Mouse (Mus musculus) embryonic fibroblast, embryonic 13.5 days (primary cell): Measurements from ENCODE around the gene BC100530. TPM values are rescaled to one million over a fixed set of nuclear protein-coding genes. Genes with fewer than 3 reads are reported as not detected.
"Not testable (repeated sequence)": the region's sequence is repeated elsewhere in the genome, so short reads cannot be mapped to it uniquely, and the experiment has no call there.

Experiments
- H3K27ac ChIP-seq: 2 replicates; pipeline ENCODE4 v1.5.1; 2012; ENCODE audit warnings: low read length, control low read depth, inconsistent platforms; ENCODE audit not compliant: insufficient read depth
- H3K4me1 ChIP-seq: 2 replicates; pipeline ENCODE4 v1.6.1; 2011; ENCODE audit warnings: low read length; ENCODE audit not compliant: control insufficient read depth, insufficient read depth
- H3K4me3 ChIP-seq: 2 replicates; pipeline ENCODE4 v1.5.1; 2011; ENCODE audit warnings: mild to moderate bottlenecking, control low read depth, low read length; ENCODE audit not compliant: insufficient read depth
- CTCF ChIP-seq: IDR thresholded peaks from 2 replicates; pipeline ENCODE4 v1.5.1; 2011; ENCODE audit warnings: mild to moderate bottlenecking, control low read depth, low read length, moderate library complexity, borderline replicate concordance; ENCODE audit not compliant: insufficient read depth
- POLR2A ChIP-seq: IDR thresholded peaks from 2 replicates; pipeline ENCODE4 v1.6.1; 2011; ENCODE audit warnings: low read depth, mild to moderate bottlenecking, control low read depth, low read length, moderate library complexity
- polyA plus RNA-seq: library from polyadenylated mRNA; stranded (reverse); fragments of >200 nt; gene quantifications from 2 replicates; pipeline ENCODE4 v1.2.4, GENCODE M21; 2011; ENCODE audit warnings: low read depth; ENCODE audit not compliant: missing spikeins, insufficient read length

Gene BC100530
- not detected in 2 replicates for polyA plus RNA-seq

DNA sequence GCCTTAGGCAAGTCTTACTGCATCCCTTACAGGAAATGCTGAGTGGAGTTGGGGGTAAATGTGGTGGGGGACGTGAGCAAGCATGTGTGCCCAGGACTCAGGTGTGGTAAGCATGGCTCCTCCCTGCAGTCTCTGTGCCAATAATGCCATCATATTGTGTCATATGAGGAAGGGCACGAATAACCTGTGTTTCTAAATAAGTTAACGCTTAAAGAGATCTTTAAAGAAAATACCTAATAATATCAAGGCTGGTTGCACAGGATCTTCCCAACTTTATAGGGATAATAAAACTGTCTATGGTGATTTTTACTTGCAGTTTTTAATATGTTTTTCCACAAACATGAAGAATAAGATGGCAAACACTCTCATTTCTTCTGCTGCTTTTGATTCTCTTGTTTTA is at the start of gene BC100530:
Gene BC100530, minus strand, starts transcription at position 101 of the 400 bp plus-strand sequence.
- not testable (repeated sequence) for H3K4me1 ChIP-seq, H3K4me3 ChIP-seq, H3K27ac ChIP-seq

DNA sequence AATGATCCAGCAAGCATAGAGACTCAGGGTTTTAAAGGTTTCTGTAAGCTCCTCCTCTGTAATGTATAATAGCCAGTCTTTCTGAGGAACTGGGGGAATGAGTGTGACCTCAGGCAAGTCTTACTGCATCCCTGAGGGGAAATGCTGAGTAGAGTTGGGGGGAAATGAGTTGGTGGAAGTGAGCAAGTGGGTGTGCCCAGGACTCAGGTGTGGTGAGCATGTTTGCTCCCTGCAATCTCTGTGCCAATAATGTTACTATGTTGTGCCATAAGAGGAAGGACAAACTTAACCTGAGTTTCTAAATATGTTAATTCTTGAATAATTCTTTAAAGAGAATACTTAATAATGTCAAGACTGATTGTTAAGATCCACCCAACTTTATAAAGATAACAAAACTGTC is 40.8 kb upstream of the BC100530 start, which contains the start of gene Stfa2:
Gene Stfa2, minus strand, starts transcription at position 101 of the 400 bp plus-strand sequence.
- Histone ChIP-seq H3K27ac (no peak within 1 kb of the TSS), H3K4me3 (no peak within 1 kb of the TSS), H3K4me1 (no peaks in the 10 kb centered on the region)
- TF ChIP-seq POLR2A (no peak), CTCF (no peak)

DNA sequence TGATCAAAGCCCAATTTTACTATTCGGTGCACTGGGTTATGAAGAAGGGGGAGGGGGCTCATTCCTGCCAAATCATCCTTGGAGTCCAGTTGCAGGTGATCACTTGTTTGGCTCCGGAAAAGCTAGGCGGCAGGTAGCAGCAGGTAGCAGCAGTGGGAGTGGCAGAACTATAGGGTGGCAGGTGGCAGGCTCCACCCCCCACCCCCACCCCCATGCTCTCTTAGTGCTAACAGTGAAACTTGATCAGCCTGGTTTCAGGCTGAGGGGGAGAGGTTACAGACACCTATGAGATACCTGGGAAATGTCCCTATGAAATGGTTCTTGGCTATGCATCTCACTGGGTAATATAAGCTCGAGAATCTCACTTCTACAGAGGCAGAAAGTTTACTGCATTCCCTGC is 21.5 kb upstream of the BC100530 start:
- no peaks in the 10 kb centered on the region for H3K4me1 ChIP-seq
- no peak overlapping the region for H3K4me3 ChIP-seq
- H3K27ac ChIP-seq: no peak overlapping the region
- TF ChIP-seq CTCF: no peak
- TF ChIP-seq POLR2A: no peak

DNA sequence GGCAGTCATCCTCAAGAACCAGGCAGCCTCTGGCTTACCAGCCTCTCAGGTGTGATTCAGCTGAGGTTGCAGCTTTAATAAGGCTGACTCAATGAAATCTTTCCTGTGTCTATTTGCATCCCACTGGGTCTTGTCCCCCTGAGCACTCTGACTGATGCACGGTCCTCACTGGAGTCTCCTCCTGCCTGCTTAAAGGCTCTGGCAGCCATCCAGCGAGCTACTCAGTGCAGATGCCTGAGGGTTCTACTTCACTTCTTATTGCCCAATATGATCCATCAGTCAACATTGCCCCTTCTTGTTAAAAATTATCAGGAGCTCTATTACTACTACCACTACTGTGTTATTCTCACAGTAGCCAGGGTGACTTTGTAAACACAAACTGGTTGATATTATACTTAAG is 30.4 kb downstream of the BC100530 start:
- no peak overlapping the region for H3K27ac ChIP-seq
- H3K4me1 ChIP-seq: no peaks in the 10 kb centered on the region
- TF ChIP-seq CTCF (no peak), POLR2A (no peak)
- no peak overlapping the region for H3K4me3 ChIP-seq

DNA sequence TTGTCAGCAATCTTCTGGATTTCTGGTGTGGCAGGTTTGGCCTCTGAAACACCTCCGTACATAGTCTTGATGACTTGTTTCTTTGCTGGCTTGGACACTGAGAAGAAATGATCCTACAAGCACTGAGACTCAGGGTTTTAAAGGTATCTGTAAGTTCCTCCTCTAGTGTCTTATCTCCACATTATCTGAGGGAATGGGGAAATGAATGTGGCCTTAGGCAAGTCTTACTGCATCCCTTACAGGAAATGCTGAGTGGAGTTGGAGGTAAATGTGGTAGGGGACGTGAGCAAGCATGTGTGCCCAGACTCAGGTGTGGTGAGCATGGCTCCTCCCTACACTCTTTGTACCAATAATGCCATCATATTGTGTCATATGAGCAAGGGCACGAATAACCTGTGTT is 33.3 kb downstream of the BC100530 start, which contains the start of gene BC117090:
Gene BC117090, minus strand, starts transcription at position 101 of the 400 bp plus-strand sequence.
- Histone ChIP-seq H3K4me3 (no peak within 1 kb of the TSS), H3K4me1 (no peaks in the 10 kb centered on the region), H3K27ac (no peak within 1 kb of the TSS)
- TF ChIP-seq POLR2A (no peak), CTCF (no peak)

DNA sequence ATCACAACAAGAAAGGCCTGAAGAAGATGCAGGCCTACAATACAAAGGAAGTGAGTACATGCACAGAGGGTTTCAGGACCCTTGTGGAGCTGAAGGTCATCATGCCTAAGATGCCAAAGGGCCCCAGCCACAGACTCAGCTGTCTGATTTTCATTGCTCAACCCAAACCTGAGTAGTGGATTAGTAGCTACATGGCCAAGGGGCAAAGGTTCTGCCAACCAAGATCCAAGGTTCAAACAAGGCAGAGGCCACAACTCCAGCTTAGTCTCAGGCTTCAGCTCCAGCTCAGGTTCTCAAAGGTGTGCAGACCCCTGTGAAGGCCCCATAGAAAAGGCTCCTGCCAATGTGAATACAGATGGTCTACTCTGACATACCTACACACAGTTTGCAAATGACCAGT is 48.3 kb downstream of the BC100530 start:
- H3K4me3 ChIP-seq: no peak overlapping the region
- H3K4me1 ChIP-seq: no peaks in the 10 kb centered on the region
- no peak overlapping the region for H3K27ac ChIP-seq
- TF ChIP-seq POLR2A (no peak), CTCF (no peak)

DNA sequence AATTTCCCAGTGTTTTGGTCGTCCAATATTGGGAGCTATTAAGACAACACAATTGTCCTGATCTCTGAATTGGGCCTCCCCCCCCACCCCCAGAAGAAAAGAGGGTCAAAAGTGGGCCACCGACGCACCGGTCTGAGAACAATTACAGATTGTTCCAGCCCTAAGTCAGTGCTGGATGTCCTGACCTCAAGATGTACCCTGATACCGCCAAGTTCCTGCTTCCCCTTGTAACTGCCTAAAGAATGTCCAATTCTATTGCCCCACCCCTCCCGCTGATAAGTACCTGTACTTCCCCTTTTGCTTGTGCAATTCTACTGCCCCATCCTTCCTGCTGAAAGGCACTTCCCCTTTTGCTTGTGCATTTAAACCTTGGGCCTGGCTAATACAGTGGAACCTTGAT is 51.4 kb downstream of the BC100530 start:
- not testable (repeated sequence) for H3K4me1 ChIP-seq, H3K4me3 ChIP-seq, H3K27ac ChIP-seq

Other genes starting within 250 kb of the BC100530 start
- not detected in 2 replicates for gene Csta1, start 236.5 kb downstream of the BC100530 start, polyA plus RNA-seq
- not detected in 2 replicates for gene Stfa2l1, start 210.9 kb downstream of the BC100530 start, polyA plus RNA-seq
- gene Gm5483, start 183.5 kb downstream of the BC100530 start, polyA plus RNA-seq: not detected in 2 replicates
- not detected in 2 replicates for gene Gm5416, start 157.3 kb downstream of the BC100530 start, polyA plus RNA-seq
- not detected in 2 replicates for gene 2010005H15Rik, start 146.3 kb downstream of the BC100530 start, polyA plus RNA-seq
- gene Stfa1, start 90.8 kb downstream of the BC100530 start, polyA plus RNA-seq: not detected in 2 replicates
- not detected in 2 replicates for gene BC117090, start 33.4 kb downstream of the BC100530 start, polyA plus RNA-seq
- not detected in 2 replicates for gene Stfa2, start 40.7 kb upstream of the BC100530 start, polyA plus RNA-seq
- gene Stfa3, start 87.6 kb upstream of the BC100530 start, polyA plus RNA-seq: not detected in 2 replicates
- not detected in 2 replicates for gene Casr, start 194.4 kb upstream of the BC100530 start, polyA plus RNA-seq